Mouse (Mus musculus): Measurements from ENCODE around the gene Dll4.

DNA sequence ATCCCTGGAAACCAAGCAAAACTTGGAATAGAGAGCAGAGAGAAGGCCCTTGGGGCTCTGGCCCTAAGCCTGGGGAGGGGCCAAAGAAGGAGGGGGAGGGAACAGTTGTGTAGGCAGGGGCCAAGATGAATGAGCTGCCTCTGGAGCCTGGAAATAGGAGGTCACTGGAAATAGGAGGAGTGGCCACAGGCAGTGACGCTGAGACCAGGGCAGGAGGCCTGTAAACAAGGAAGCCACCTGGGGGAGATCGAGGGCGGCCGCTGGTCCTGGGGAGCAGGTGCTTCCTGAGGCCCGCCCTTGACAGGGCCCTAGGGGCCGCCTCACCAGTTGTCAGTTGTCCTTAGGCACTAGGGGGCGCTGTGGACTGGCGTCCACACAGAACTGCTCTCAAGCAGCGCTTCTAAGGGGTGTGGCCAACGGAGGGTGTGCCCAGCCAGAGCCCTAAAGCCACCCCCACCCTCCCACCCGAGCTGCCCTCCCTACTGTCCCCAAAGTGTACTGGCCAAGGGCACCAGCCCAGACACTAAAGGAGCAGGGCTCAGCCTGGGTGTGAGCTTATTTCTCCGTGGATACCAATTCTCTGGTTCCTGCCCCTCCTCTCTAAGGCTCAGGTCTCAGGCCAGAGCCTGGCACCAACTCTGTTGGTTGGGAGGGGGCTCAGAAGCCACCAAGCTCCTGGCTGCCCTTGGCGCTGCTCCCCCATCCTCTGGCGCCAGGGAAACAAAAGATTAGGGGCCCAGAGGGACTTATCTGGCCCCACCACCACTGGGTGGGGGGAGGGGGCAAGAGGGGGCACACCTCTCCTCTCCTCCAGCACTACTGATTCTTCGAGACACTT lies 25.4 kb upstream of the Dll4 start:
- TF ChIP-seq POLR2A (IDR thresholded peaks at IDR 0.05; ENCODE audit: control insufficient read depth, extremely low read depth, insufficient read depth, low read length, poor library complexity) (no peak), CTCF (IDR thresholded peaks at IDR 0.05; ENCODE audit: borderline replicate concordance, control insufficient read depth, extremely low read depth, insufficient read depth, low read length, poor library complexity) (peak; percentile 90)

Measured in thymus, adult 2 months (tissue).